Comparison of ENCODE assay signal across 15 mouse cellular contexts in the genomic region with DNA sequence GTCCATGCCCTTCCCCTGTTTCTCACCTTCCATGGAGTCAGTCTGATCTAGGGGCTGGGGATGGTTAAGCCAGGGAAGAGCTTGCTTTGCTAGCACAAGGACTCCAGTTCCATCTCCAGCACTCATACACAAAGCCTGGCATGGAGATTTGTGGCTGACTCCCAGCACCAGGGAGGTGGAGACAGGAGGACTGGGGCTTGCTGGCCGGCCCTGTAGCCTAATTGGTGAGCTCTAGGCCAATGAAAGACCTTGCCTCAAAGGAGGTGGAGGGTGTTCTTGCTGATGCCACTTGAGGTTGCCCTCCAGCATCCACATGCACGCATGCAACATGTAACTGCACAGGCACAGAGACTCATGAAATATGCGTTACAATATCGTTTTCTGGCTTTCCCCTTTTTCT. TPM values are rescaled to one million over a fixed set of nuclear protein-coding genes. Genes with fewer than 3 reads are reported as not detected.
DNase-seq lines count a peak whose midpoint lies in the region; ATAC-seq and TF ChIP-seq lines count a peak whose summit lies in the region.
"Had no signal": no experiment of that assay in that cellular context is flagged by ENCODE, and none has a peak within 500 bp of the region (broad histone marks: within the 10 kb centered on the region; RNA-seq: fewer than 3 reads in every experiment).

No protein-coding gene starts in this region.

- peak; percentile 44 for DNase-seq in forebrain, embryonic 11.5 days (ENCODE audit: low spot score)
- DNase-seq in forebrain, embryonic 14.5 days (ENCODE audit: low spot score): no peak
- DNase-seq in kidney, adult 2 months: no peak
- DNase-seq in kidney, postnatal 4 days: no peak
- DNase-seq in adipocyte (ENCODE audit: low spot score): peak; percentile 52
- no peak for DNase-seq in heart, postnatal 0 days (ENCODE audit: low spot score)
- DNase-seq in hindbrain, postnatal 0 days (ENCODE audit: low spot score): no peak
- DNase-seq in embryo, embryonic 10 days (ENCODE audit: low spot score): no peak
- DNase-seq: adrenal gland, postnatal 25 days; cerebellum, adult 8-10 months; gastrocnemius, postnatal 10 days; lung, postnatal 36 days; spleen, adult 18-20 months; thymus, postnatal 25 days had no signal

- H3K4me3 ChIP-seq in forebrain, embryonic 11.5 days (ENCODE audit: low read depth, low read length): no peak overlapping the region
- no peak overlapping the region for H3K4me3 ChIP-seq in forebrain, embryonic 14.5 days (ENCODE audit: low read depth, low read length)
- no peak overlapping the region for H3K4me3 ChIP-seq in kidney, adult 2 months (ENCODE audit: insufficient read depth, low read depth, low read length)
- no peak overlapping the region for H3K4me3 ChIP-seq in heart, postnatal 0 days (ENCODE audit: low read depth, low read length)
- H3K4me3 ChIP-seq in hindbrain, postnatal 0 days (ENCODE audit: low read length): no peak overlapping the region
- H3K4me3 ChIP-seq: limb, embryonic 13.5 days had no signal

- TF ChIP-seq POLR2A in kidney, adult 2 months (IDR thresholded peaks at IDR 0.05; ENCODE audit: low read depth, low read length): no peak

- H3K27ac ChIP-seq in forebrain, embryonic 11.5 days (ENCODE audit: low read depth, low read length): no peak overlapping the region
- H3K27ac ChIP-seq in forebrain, embryonic 14.5 days (ENCODE audit: low read depth, low read length): no peak overlapping the region
- H3K27ac ChIP-seq in kidney, adult 2 months (ENCODE audit: insufficient read depth, low read depth, low read length): 0 out of 2 replicates have a peak overlapping the region, but pooled peaks have one; percentile 12
- H3K27ac ChIP-seq in heart, postnatal 0 days (ENCODE audit: low read depth): peak overlapping the region; percentile 69
- no peak overlapping the region for H3K27ac ChIP-seq in hindbrain, postnatal 0 days
- H3K27ac ChIP-seq: limb, embryonic 13.5 days had no signal

- WGBS in forebrain, embryonic 11.5 days: 79% methylated on average over 4 of the region's 4 CpGs
- WGBS in forebrain, embryonic 14.5 days: 74% methylated on average over 4 of the region's 4 CpGs
- 79% methylated on average over 4 of the region's 4 CpGs for WGBS in kidney, adult 2 months
- WGBS in heart, postnatal 0 days: 69% methylated on average over 4 of the region's 4 CpGs
- 76% methylated on average over 4 of the region's 4 CpGs for WGBS in hindbrain, postnatal 0 days

- no peak for TF ChIP-seq EP300 in heart, postnatal 0 days (IDR thresholded peaks at IDR 0.05; ENCODE audit: low read depth)

- TF ChIP-seq CTCF in kidney, adult 2 months (conservative IDR thresholded peaks at IDR 0.05; ENCODE audit: insufficient read depth, insufficient read length, low read depth, low read length): no peak
- TF ChIP-seq CTCF in heart, postnatal 0 days (IDR thresholded peaks at IDR 0.05; ENCODE audit: low read depth): no peak
- no peak for TF ChIP-seq CTCF in hindbrain, postnatal 0 days (IDR thresholded peaks at IDR 0.05; ENCODE audit: low read depth)

- H3K4me1 ChIP-seq in forebrain, embryonic 11.5 days (replicated peaks; ENCODE audit: control insufficient read depth, insufficient read depth, low read length): no peaks in the 10 kb centered on the region; the same call in 1 of the 2 replicates
- H3K4me1 ChIP-seq in forebrain, embryonic 14.5 days (ENCODE audit: control insufficient read depth, insufficient read depth, low read length): peaks cover 5% of the 10 kb centered on the region; the same call in 1 of the 2 replicates
- peaks cover 6% of the 10 kb centered on the region; the same call in 1 of the 2 replicates for H3K4me1 ChIP-seq in kidney, adult 2 months (ENCODE audit: control insufficient read depth, insufficient read depth, low read length)
- H3K4me1 ChIP-seq in heart, postnatal 0 days (ENCODE audit: control insufficient read depth, insufficient read depth): peaks cover 26% of the 10 kb centered on the region
- H3K4me1 ChIP-seq in hindbrain, postnatal 0 days (ENCODE audit: insufficient read depth, low read length): peaks cover 7% of the 10 kb centered on the region

- H3K27me3 ChIP-seq in forebrain, embryonic 11.5 days (ENCODE audit: control insufficient read depth, insufficient read depth, low read length): no peaks in the 10 kb centered on the region
- no peaks in the 10 kb centered on the region for H3K27me3 ChIP-seq in forebrain, embryonic 14.5 days (replicated peaks; ENCODE audit: control insufficient read depth, insufficient read depth, low read length)
- H3K27me3 ChIP-seq in kidney, adult 2 months (replicated peaks; ENCODE audit: control insufficient read depth, insufficient read depth, low read length): no peaks in the 10 kb centered on the region
- no peaks in the 10 kb centered on the region for H3K27me3 ChIP-seq in heart, postnatal 0 days (ENCODE audit: control insufficient read depth, insufficient read depth, low read length)
- H3K27me3 ChIP-seq in hindbrain, postnatal 0 days (ENCODE audit: insufficient read depth, low read length): no peaks in the 10 kb centered on the region
- H3K27me3 ChIP-seq: limb, embryonic 13.5 days had no signal

- H3K36me3 ChIP-seq in forebrain, embryonic 11.5 days (ENCODE audit: control insufficient read depth, insufficient read depth, low read length): no peaks in the 10 kb centered on the region
- no peaks in the 10 kb centered on the region for H3K36me3 ChIP-seq in forebrain, embryonic 14.5 days (ENCODE audit: control insufficient read depth, insufficient read depth, low read length)
- H3K36me3 ChIP-seq in kidney, adult 2 months (ENCODE audit: control insufficient read depth, insufficient read depth, low read length): no peaks in the 10 kb centered on the region
- no peaks in the 10 kb centered on the region for H3K36me3 ChIP-seq in heart, postnatal 0 days (replicated peaks; ENCODE audit: control insufficient read depth, insufficient read depth, low read length)
- no peaks in the 10 kb centered on the region for H3K36me3 ChIP-seq in hindbrain, postnatal 0 days (ENCODE audit: insufficient read depth, low read length)
- H3K36me3 ChIP-seq: limb, embryonic 13.5 days had no signal

- no peaks in the 10 kb centered on the region for H3K9me3 ChIP-seq in forebrain, embryonic 11.5 days (ENCODE audit: control insufficient read depth, low read length)
- H3K9me3 ChIP-seq in forebrain, embryonic 14.5 days (replicated peaks; ENCODE audit: control insufficient read depth, low read length): no peaks in the 10 kb centered on the region
- no peaks in the 10 kb centered on the region for H3K9me3 ChIP-seq in heart, postnatal 0 days (replicated peaks; ENCODE audit: control insufficient read depth, low read length)
- H3K9me3 ChIP-seq in hindbrain, postnatal 0 days (ENCODE audit: low read length): no peaks in the 10 kb centered on the region
- H3K9me3 ChIP-seq: limb, embryonic 13.5 days had no signal

- ATAC-seq in forebrain, embryonic 11.5 days (replicated peaks; ENCODE audit: low FRiP score): no peak
- no peak for ATAC-seq in forebrain, embryonic 14.5 days
- ATAC-seq in heart, postnatal 0 days (ENCODE audit: insufficient read depth, low read depth): no peak
- no peak for ATAC-seq in hindbrain, postnatal 0 days

- H3K4me2 ChIP-seq in forebrain, embryonic 11.5 days (ENCODE audit: low read depth, low read length, severe bottlenecking): no peak overlapping the region
- H3K4me2 ChIP-seq in forebrain, embryonic 14.5 days (ENCODE audit: low read length): no peak overlapping the region
- no peak overlapping the region for H3K4me2 ChIP-seq in heart, postnatal 0 days (ENCODE audit: low read depth, low read length)
- no peak overlapping the region for H3K4me2 ChIP-seq in hindbrain, postnatal 0 days (ENCODE audit: low read depth, low read length)
- H3K4me2 ChIP-seq: limb, embryonic 13.5 days had no signal

- no peak overlapping the region for H3K9ac ChIP-seq in forebrain, embryonic 11.5 days (ENCODE audit: low read length)
- H3K9ac ChIP-seq in forebrain, embryonic 14.5 days (ENCODE audit: low read length): no peak overlapping the region
- H3K9ac ChIP-seq in heart, postnatal 0 days (replicated peaks; ENCODE audit: low read depth, low read length): no peak overlapping the region
- no peak overlapping the region for H3K9ac ChIP-seq in hindbrain, postnatal 0 days (replicated peaks; ENCODE audit: low read length)
- H3K9ac ChIP-seq: limb, embryonic 13.5 days had no signal

RNA-seq across cellular contexts. Expression of a gene that starts 6.5 kb away (rescaled TPM):
- 84.0 and 90.6 TPM in 2 replicates for polyA plus RNA-seq in forebrain, embryonic 11.5 days (2014; fragmentation: Nextera tagmentation; extraction: Ambion mirVana)
- polyA plus RNA-seq in forebrain, embryonic 14.5 days (2014; fragmentation: Nextera tagmentation; extraction: Ambion mirVana): 62.1 and 75.4 TPM in 2 replicates
- 6.4 and 10.3 TPM in 2 replicates for polyA plus RNA-seq in kidney, adult 2 months (2012; rRNA removed)
- total RNA-seq in heart, postnatal 0 days (2014; rRNA removed; ENCODE audit: low replicate concordance): 4.2 and 5.5 TPM in 2 replicates
- polyA plus RNA-seq in heart, postnatal 0 days (2015; fragmentation: Nextera tagmentation; extraction: Ambion mirVana): 28.6 and 34.8 TPM in 2 replicates
- 10.0 and 13.1 TPM in 2 replicates for total RNA-seq in hindbrain, postnatal 0 days (2014; rRNA removed)
- 83.9 and 90.8 TPM in 2 replicates for polyA plus RNA-seq in hindbrain, postnatal 0 days (2015; fragmentation: Nextera tagmentation; extraction: Ambion mirVana)

RNA-seq across cellular contexts. Expression of a gene that starts 45.6 kb away (rescaled TPM):
- 82.5 and 85.8 TPM in 2 replicates for polyA plus RNA-seq in forebrain, embryonic 11.5 days (2014; fragmentation: Nextera tagmentation; extraction: Ambion mirVana)
- polyA plus RNA-seq in forebrain, embryonic 14.5 days (2014; fragmentation: Nextera tagmentation; extraction: Ambion mirVana): 49.6 and 61.1 TPM in 2 replicates
- 16.3 and 19.1 TPM in 2 replicates for polyA plus RNA-seq in kidney, adult 2 months (2012; rRNA removed)
- 38.0 and 48.6 TPM in 2 replicates for total RNA-seq in heart, postnatal 0 days (2014; rRNA removed; ENCODE audit: low replicate concordance)
- 20.1 and 22.1 TPM in 2 replicates for polyA plus RNA-seq in heart, postnatal 0 days (2015; fragmentation: Nextera tagmentation; extraction: Ambion mirVana)
- 66.1 and 69.8 TPM in 2 replicates for total RNA-seq in hindbrain, postnatal 0 days (2014; rRNA removed)
- polyA plus RNA-seq in hindbrain, postnatal 0 days (2015; fragmentation: Nextera tagmentation; extraction: Ambion mirVana): 44.0 and 47.7 TPM in 2 replicates

RNA-seq across cellular contexts. Expression of a gene that starts 45.9 kb away (rescaled TPM):
- polyA plus RNA-seq in forebrain, embryonic 11.5 days (2014; fragmentation: Nextera tagmentation; extraction: Ambion mirVana): 127 and 138 TPM in 2 replicates
- 174 and 180 TPM in 2 replicates for polyA plus RNA-seq in forebrain, embryonic 14.5 days (2014; fragmentation: Nextera tagmentation; extraction: Ambion mirVana)
- polyA plus RNA-seq in kidney, adult 2 months (2012; rRNA removed): 9.4 and 12.6 TPM in 2 replicates
- 32.1 and 45.5 TPM in 2 replicates for total RNA-seq in heart, postnatal 0 days (2014; rRNA removed; ENCODE audit: low replicate concordance)
- polyA plus RNA-seq in heart, postnatal 0 days (2015; fragmentation: Nextera tagmentation; extraction: Ambion mirVana): 74.2 and 78.3 TPM in 2 replicates
- 43.6 and 53.7 TPM in 2 replicates for total RNA-seq in hindbrain, postnatal 0 days (2014; rRNA removed)
- polyA plus RNA-seq in hindbrain, postnatal 0 days (2015; fragmentation: Nextera tagmentation; extraction: Ambion mirVana): 146 and 166 TPM in 2 replicates

Comparison
In these comparisons a context has a peak if more than half of its experiments do, and no peak if none do; other contexts are left out.
1. DNase-seq: peak in forebrain, embryonic 11.5 days (single experiment) and adipocyte (single experiment); none in forebrain, embryonic 14.5 days (single experiment), kidney, adult 2 months (single experiment), kidney, postnatal 4 days (0 of 2), heart, postnatal 0 days (single experiment), hindbrain, postnatal 0 days (single experiment) and embryo, embryonic 10 days (single experiment).
2. H3K27ac ChIP-seq: peak in kidney, adult 2 months (single experiment) and heart, postnatal 0 days (single experiment); none in forebrain, embryonic 11.5 days (single experiment), forebrain, embryonic 14.5 days (single experiment) and hindbrain, postnatal 0 days (single experiment).